Mouse (Mus musculus): ENCODE measurements around the gene Zfp882.

DNA sequence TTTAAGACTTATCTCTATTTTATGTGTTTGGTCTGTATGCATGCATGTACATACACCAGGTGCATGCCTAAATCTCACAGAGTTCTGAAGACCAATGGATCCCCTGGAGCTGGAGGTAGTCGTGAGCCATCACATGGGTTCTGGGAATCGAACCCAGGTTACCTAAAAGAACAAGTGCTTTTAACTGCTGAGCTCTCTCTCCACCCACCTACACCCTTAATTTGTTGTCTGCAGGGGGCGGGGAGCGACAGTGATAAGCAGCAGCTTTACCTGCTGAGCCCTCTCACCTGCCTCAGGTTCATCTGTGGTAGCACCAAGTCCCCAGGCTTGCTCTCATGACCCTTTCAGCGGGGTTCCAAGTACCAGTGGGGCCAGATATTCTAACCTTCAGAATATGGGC is 53.4 kb downstream of the Zfp882 start:
- no peak for TF ChIP-seq CTCF (IDR thresholded peaks at IDR 0.05; ENCODE audit: extremely low read depth, insufficient read length, insufficient replicate concordance, low read depth, low read length)
- no peak for TF ChIP-seq POLR2A (IDR thresholded peaks at IDR 0.05; ENCODE audit: low read depth, low read length)

All from small intestine, adult 2 months (tissue).